Mouse (Mus musculus) cerebellum, adult 11 months (tissue): ENCODE results near the gene Anapc15-ps.

ENCODE experiments used
- DNase-seq: peaks from one replicate; pipeline ENCODE4 v3.0.0; 2022

Gene Anapc15-ps

DNA sequence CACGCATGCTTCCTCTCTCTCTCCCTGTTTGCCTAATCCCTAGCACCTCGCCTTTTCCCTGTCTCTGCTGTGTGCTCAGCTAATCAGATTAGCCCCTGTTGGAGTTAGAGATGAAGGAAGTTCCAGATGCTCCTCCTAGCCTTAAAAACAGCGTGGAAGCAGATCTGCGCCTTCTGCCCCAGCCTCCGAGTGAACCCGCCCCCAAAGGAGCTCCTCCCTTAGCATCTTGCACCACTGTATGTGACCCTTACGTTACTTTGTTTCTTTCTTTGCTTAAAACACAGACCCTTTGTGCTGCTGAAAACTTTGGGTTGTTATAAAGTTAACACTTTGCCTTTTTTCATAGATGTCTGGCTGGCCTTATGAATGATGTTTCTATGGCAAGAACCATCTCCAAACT, 15.8 kb upstream of the Anapc15-ps start:
- DNase-seq, result no peak

- DNase-seq, result no peak
Observed at GRCm38 (mm10) chr10:95687558-95688141, 14.4 kb upstream of the Anapc15-ps start.

DNA sequence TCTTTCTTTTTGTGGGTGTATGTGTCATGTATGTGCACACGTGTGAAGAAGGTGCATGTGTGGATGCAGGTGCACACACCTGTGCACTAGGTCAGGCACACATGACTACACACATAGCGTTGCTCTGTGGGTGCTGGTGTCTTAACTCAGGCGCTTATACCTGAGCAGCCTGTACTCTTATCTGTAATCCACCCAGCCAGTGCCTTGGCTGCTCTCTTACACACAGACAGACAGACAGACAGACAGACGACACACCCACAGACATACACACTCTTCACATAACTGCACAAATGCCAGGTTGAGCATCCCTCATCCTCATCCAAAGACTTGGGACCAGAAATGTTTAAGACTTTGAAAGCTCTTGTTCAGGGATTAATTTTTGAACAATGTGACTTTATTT, 12.8 kb upstream of the Anapc15-ps start:
- no peak for DNase-seq

DNA sequence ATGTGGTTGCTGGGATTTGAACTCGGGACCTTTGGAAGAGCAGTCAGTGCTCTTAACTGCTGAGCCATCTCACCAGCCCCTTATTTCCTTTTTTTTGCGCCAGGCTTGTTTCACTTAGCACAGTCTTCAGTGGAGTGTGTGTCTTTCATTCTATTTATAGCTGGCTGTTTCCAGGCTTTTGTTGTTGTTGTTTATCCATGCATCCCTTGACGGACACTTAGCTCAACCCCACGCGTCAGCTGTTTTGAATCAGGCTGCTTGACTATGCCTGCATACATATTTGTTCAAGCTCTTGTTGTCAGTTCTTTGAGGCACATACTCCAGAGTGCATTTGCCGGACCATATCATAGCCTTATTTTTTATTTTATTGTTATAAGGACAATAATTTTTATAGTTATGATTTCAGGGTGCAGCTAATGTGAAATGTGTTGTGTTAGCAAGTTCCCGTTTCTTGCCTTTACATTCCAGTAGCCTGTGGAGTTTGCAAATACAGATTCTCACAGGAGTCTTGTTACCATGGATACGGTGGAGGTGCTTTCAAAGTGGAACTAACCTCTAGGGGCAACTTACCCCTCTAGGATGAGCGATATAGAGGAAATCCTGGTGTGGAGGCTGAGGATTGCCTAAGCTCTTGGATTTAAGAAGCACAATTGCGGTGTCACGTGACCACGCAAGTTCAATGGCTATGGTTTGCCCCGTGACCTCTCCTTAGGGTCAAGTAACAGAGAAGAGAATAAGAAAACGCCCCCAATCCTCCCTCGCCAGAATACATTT, 11.7 kb upstream of the Anapc15-ps start:
- DNase-seq, result no peak

GRCm38 (mm10) chr10:95684250-95684649, 11.0 kb upstream of the Anapc15-ps start:
- no peak for DNase-seq

DNA sequence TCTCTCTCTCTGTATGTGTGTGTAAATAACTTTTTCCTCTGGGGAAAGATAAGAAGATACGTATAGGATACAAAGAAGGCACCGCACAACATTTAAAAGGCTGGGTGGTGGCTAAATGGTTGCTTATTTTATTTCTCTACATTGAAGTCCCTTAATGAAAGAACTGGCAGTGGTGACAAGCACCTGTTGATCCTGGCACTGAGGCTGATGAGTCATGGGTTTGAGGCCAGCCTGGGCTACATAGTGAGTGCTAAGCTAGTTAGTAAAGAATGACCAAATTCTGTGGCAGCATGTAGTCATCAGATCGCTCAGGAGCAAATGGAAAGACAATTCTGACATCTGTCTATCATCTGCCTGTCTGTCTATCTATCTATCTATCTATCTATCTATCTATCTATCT, 10.5 kb upstream of the Anapc15-ps start:
- DNase-seq, result no peak

- no peak for DNase-seq
Observed at GRCm38 (mm10) chr10:95682964-95683363, 9.7 kb upstream of the Anapc15-ps start.

DNA sequence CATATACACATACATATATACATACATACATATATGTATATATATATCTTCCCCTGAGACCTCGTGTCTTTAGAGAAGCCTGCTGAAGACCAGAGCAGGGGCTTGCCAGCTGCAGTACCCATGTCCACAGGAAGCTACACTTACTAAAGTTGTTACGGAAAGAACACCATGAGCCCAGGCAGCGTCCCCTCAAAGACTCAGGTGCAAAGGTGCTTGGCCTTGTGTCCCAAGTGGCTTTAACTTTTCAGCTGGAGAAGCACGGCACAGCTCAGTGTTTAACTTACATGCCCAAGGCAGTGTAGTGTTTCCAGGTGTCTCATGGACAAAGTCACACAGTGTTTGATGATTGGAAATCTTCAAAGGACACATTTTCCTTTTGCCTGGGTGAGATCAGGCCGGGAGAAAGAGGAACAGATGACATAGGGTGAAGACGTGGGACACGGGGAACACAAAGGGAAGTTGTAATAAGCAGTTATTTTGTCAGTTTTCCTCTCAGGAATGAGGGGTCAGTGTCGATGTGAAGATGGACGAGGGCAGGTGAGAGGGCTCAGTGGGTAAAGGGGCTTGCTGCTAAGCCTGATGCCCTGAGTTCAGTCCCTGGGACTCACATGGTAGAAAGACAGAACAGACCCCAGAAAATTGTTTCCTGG, 9.0 kb upstream of the Anapc15-ps start:
- DNase-seq, result no peak

- no peak for DNase-seq
Observed at GRCm38 (mm10) chr10:95681481-95681880, 8.2 kb upstream of the Anapc15-ps start.

DNA sequence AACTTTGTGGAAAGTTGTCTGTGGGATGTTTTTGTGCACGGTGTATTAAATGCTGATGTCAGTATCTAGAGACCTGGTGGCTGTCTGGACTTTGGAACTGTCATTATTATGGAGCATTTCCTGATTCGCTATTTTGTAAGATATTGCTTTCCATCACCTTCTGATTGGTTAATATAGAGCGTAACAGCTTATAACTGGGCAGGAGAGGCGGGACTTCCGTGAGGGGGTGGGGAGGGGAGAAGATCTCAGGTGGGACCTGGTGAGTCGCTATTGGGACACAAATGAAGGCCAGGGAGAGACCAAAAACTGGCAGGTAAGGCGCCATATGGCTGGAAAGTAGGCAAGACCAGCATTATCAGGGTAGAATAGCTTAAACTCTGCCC, 7.8 kb upstream of the Anapc15-ps start:
- DNase-seq, result no peak

DNA sequence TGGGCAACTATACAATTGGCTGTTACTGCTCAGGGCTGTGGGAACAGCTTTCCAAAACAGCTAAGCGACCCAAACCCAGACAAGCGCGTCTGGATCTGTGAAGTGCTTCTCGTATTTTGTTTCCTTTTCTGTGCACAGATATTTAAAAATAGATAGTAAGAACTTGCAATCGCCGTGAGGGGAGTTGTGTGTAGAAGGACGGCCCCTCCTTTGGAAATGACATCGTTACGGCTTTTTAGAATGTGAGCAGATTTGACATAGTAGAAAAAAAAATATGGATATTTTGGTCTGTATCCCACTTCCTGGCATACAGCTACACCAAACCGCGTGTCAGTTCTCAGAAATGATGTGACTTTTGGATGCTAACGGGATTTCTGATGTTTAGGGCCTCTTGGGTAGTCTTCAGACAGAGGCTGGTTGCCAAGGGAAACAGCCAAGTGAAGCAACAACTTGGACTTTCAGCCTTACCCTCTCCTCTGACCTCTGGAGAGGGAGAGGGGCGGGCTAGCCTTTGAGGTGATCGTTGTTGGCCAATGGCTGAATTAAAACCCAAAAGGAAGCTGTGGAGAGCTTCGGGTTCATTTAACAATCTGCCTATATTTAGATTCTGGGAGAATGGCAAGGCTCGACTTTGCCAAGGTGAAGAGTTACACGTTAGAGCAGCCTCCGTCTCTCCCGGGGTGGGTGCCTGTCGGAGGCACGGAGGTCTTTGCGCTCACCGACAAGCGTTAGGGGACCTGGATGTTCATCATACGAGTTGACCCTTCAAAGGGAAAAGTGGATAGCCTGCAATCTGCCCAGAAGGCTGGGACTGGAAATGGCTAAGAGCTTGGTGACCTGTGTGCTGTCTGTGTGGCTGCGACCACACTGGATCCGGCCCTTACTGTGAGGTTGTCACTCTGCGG, 7.2 kb upstream of the Anapc15-ps start:
- no peak for DNase-seq

DNA sequence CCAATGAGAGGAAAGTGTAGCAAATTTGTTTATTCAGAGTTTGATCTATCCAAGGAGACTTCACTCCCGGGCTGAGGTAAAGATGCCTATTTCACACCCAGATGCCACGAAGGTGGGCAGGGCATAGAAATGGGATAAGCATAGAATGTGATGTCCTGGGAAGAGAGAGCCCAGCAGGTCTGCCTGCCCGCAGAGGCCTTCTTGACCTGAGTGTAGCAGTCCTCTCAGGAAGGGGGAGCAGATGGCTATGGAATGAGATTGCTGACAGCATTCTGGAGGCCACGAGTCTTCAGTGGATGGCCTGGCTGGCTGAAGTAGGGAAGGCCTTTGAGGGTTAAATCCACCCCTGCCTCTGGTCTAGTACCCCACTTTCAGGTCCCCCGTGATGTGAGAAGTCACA, 5.9 kb upstream of the Anapc15-ps start:
- DNase-seq, result no peak

- no peak for DNase-seq
Observed at GRCm38 (mm10) chr10:95678661-95679060, 5.4 kb upstream of the Anapc15-ps start.

DNA sequence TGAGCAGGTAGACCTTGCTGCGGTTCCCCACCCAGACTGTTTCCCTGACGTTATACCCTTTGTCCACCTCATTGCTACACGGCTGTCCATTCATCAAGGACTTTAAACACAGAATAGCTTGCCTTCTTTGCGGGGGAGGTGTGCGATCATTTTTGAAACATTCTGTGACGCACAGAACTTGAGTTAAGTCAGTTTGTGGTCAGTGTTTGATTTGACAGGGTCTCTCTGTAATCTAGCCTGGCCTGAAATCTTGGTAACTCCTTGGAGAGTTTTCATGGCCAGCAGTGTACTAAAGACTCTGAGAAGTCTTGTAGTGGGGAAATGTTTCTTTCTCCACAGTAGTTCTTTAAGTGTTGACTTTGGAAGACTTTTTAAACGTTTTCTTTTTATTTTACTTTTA, 5.0 kb upstream of the Anapc15-ps start:
- DNase-seq, result no peak

DNA sequence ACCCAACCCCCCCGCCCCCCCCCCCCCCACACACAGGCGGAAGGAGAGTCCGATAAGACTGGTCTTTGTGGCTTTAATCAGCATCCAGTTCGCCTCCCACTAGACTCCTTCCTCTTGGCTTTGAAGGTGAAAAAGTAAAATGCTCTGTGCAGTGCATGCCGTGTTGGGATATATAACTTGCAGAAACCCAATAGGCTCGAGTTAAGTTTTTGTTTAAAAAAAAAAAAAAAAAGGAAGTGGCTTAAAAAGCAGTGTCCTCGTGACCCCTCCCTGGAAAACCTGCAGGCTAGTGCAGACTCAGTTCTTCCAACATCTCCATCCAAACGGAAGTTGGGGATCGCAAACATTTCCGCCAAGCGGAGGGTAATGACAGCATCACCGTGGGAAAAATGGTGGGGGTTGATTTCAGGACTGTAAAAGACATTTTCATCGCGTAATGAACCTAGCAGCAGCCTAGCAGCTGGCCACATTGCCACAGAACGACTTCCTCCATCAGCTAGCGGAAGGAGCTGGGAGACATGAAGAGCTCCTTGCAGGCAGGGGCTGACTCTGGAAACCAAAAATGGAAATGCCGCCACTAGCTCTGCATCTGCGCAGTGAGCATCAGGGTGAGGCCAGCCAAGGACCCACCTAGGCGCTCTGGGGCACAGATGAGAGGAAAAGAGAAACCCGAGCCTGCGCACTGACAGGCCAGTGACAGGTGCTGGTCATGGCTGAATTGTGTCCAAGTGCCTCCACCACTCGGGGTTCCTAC, 4.3 kb upstream of the Anapc15-ps start:
- DNase-seq, result no peak

GRCm38 (mm10) chr10:95676991-95677355, 3.7 kb upstream of the Anapc15-ps start:
- DNase-seq, result no peak

GRCm38 (mm10) chr10:95676387-95676786, 3.1 kb upstream of the Anapc15-ps start:
- DNase-seq, result no peak

GRCm38 (mm10) chr10:95670781-95671780, 2.2 kb downstream of the Anapc15-ps start:
- no peak for DNase-seq

- no peak for DNase-seq
Observed at GRCm38 (mm10) chr10:95669872-95670271, 3.4 kb downstream of the Anapc15-ps start.

GRCm38 (mm10) chr10:95669034-95669433, 4.2 kb downstream of the Anapc15-ps start:
- no peak for DNase-seq

- no peak for DNase-seq
Observed at GRCm38 (mm10) chr10:95667371-95668030, 5.8 kb downstream of the Anapc15-ps start.
